Mouse (Mus musculus) limb, embryonic 13.5 days (tissue): ENCODE measurements at regions not wholly inside any gene's neighbourhood (a gene's known extent, or its start where the extent isn't known, plus 50 kb on each side); places are given as distances from the start of the nearest gene placed in this dataset.

ENCODE experiments used
- ATAC-seq: fragments of 200-750 bp; cut with Nextera tagmentation; 2 replicates; pipeline ENCODE4 v1.8.0; 2017; ENCODE audit warnings: low read depth, moderate number of reproducible peaks, moderate TSS enrichment; ENCODE audit not compliant: low FRiP score
- H3K27ac ChIP-seq: fragments of 300-500 bp; sonication (generic); 2 replicates; pipeline ENCODE4 v1.5.1; 2015; ENCODE audit warnings: inconsistent platforms, mild to moderate bottlenecking, moderate library complexity
- H3K27me3 ChIP-seq: fragments of 300-500 bp; sonication (generic); 2 replicates; pipeline ENCODE4 v1.6.1; 2015; ENCODE audit warnings: mild to moderate bottlenecking, inconsistent platforms
- H3K36me3 ChIP-seq: fragments of 300-500 bp; sonication (generic); 2 replicates; pipeline ENCODE4 v1.6.1; 2015; ENCODE audit warnings: inconsistent platforms, mild to moderate bottlenecking, moderate library complexity
- H3K4me1 ChIP-seq: fragments of 300-500 bp; sonication (generic); 2 replicates; pipeline ENCODE4 v1.6.1; 2015; ENCODE audit warnings: inconsistent platforms
- H3K4me2 ChIP-seq: fragments of 300-500 bp; sonication (generic); replicated peaks from 2 replicates; pipeline ENCODE4 v1.6.1; 2015; ENCODE audit warnings: inconsistent platforms, mild to moderate bottlenecking, moderate library complexity
- H3K4me3 ChIP-seq: fragments of 300-500 bp; sonication (generic); 2 replicates; pipeline ENCODE4 v1.5.1; 2015; ENCODE audit warnings: moderate library complexity, mild to moderate bottlenecking, inconsistent platforms
- H3K9ac ChIP-seq: fragments of 300-500 bp; sonication (generic); 2 replicates; pipeline ENCODE4 v1.6.1; 2015; ENCODE audit warnings: mild to moderate bottlenecking, inconsistent platforms
- H3K9me3 ChIP-seq: fragments of 300-500 bp; sonication (generic); 2 replicates; pipeline ENCODE4 v1.6.1; 2016; ENCODE audit warnings: inconsistent platforms
- WGBS: fragments of 180-500 bp; shearing (Covaris S2); methylation state at CpG from one replicate; pipeline ENCODE4 v1.1.7; 2015; 5-methylcytosine and 5-hydroxymethylcytosine counted together

DNA sequence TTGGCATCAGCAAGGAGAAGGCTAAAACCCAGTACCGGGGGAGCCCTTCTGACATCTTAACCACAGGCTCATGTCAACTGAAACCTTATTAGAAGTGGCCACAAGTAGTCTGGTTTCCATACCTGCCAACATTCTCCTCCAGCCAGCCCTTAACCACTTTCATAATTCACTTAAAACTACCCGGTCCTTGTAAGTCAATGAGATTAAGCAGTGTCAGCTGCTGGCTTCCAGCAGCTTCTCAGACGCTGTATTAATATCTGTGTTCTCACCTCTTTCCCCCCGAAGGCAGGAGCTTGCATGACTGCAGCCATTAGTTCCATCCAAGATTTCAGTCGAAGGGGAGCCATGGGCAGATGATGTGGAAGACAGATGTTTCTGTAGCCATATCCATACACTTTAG is 530.6 kb upstream of the Nrp1 start:
- H3K9me3 ChIP-seq, result no peaks in the 10 kb centered on the region
- 0 out of 2 replicates have a peak, but pooled peaks cover 6% of the 10 kb centered on the region for H3K27me3 ChIP-seq
- H3K36me3 ChIP-seq, result no peaks in the 10 kb centered on the region
- 17% methylated on average over 5 of the region's 5 CpGs for WGBS
- H3K9ac ChIP-seq, result no peak overlapping the region
- H3K4me2 ChIP-seq, result no peak overlapping the region
- H3K4me1 ChIP-seq, result peaks cover 21% of the 10 kb centered on the region
- peak; percentile 55 for ATAC-seq
- no peak overlapping the region for H3K4me3 ChIP-seq
- H3K27ac ChIP-seq, result no peak overlapping the region

DNA sequence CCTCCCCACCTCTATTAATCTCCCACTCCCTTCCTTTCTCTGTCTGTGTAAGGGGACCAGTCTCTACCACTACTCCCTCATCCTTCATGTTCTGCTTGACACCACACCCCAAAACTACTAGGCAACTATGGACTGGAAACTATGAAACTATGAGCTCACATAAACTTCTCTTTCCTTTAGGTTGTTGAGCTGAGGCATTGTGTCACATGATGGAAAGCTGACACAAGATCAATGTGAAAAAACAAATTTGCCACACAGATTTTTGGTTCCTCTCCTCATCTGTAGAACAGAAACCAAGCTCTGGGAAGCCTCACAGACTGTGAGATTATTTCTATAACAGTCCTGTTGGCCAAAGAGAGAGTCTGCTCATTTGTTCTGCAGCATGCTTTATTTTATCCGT is 528.7 kb upstream of the Nrp1 start:
- H3K4me1 ChIP-seq, result peaks cover 21% of the 10 kb centered on the region
- no peaks in the 10 kb centered on the region for H3K36me3 ChIP-seq
- H3K4me2 ChIP-seq, result no peak overlapping the region
- 77% methylated on average over 1 of the region's 1 CpGs for WGBS
- H3K27ac ChIP-seq, result no peak overlapping the region
- H3K27me3 ChIP-seq, result no peaks in the 10 kb centered on the region
- H3K4me3 ChIP-seq, result no peak overlapping the region
- no peaks in the 10 kb centered on the region for H3K9me3 ChIP-seq
- no peak overlapping the region for H3K9ac ChIP-seq
- ATAC-seq, result no peak

DNA sequence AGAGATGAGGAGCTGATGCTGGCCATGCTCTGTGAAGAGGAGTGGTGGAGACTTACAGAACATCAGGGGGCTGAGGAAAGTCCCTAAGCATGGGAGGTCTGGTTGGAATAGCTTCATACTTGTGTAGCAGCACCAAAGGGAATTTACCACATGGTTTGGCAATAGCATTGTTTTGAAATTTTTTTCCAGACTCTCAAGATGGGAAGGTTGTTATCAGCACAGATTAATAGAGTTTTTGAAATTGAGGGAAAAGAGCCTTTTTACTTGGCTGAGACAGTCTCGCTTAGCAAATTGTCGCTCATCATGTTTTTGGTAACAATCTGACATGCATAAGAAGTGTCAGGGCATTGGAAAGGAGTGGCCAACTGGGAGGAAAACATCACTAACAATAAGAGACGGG is 524.4 kb upstream of the Nrp1 start:
- no peaks in the 10 kb centered on the region for H3K27me3 ChIP-seq
- 78% methylated on average over 3 of the region's 3 CpGs for WGBS

DNA sequence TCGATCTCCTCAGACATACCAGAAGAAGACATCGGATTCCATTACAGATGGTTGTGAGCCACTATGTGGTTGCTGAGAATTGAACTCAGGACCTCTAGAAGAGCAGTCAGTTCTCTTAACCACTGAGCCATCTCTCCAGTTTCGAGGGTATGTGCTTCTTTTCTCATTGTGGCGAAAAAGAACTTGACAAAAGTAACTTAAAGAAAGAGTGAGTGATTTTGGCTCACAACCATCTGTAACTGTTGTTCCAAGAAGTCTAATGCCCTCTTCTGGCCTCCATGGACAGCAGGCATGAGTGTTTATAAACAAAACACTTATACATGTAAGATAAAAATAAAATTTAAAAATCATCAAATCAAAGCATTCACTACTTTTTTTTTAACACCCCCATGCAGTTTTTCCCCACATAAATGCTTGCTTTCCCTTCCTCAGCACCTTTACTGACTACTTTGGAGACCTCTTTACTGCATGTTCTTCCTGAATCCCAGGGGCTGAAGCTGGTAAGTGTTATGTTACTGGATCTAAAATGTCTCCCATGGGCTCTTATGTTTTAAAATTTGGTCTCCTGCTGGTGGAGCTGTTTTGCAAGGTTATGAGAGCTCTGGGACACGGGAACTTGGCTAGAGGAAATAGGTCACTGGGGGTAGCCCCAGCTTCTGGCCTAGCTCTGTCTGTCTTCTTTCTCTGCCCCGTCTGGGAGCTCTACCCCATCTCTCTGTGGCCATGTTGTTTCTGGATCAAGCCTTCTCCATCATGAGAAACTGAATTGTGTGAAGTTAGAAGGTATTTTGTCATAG is 521.8 kb upstream of the Nrp1 start:
- Histone ChIP-seq H3K9me3 (no peaks in the 10 kb centered on the region), H3K4me3 (no peak overlapping the region), H3K4me2 (no peak overlapping the region), H3K4me1 (no peaks in the 10 kb centered on the region), H3K27me3 (no peaks in the 10 kb centered on the region), H3K36me3 (no peaks in the 10 kb centered on the region), H3K9ac (no peak overlapping the region), H3K27ac (no peak overlapping the region)
- ATAC-seq, result no peak
- 73% methylated on average over 6 of the region's 6 CpGs for WGBS

More for the DNA sequence above, 524.4 kb upstream of the Nrp1 start:
- Histone ChIP-seq H3K9ac (no peak overlapping the region), H3K4me2 (no peak overlapping the region), H3K4me3 (no peak overlapping the region), H3K27ac (no peak overlapping the region), H3K9me3 (no peaks in the 10 kb centered on the region), H3K4me1 (no peaks in the 10 kb centered on the region), H3K36me3 (no peaks in the 10 kb centered on the region)
- no peak for ATAC-seq

DNA sequence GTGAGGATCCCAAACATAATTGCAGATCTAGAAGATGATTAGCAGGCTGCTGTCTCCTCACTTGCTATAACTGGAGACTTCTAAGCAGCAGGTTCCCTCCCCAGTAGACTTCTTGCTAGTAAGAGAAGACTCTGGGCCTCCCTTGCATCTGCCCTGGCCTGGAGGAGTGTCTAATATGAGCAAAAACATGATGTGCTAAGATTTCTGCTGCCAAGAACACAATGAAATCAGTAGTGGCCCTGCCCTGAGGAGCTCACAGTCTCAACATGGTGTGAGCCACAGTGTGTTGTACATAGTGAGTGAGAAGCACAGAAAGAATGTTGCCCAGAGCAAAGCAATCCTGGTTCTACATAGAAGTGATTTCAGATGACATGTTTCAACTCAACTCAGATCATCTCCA is 520.1 kb upstream of the Nrp1 start:
- H3K9me3 ChIP-seq, result no peaks in the 10 kb centered on the region
- no peak for ATAC-seq
- no peak overlapping the region for H3K27ac ChIP-seq
- H3K4me3 ChIP-seq, result no peak overlapping the region
- H3K4me1 ChIP-seq, result no peaks in the 10 kb centered on the region
- no peak overlapping the region for H3K9ac ChIP-seq
- H3K27me3 ChIP-seq, result no peaks in the 10 kb centered on the region
- no peaks in the 10 kb centered on the region for H3K36me3 ChIP-seq
- H3K4me2 ChIP-seq, result no peak overlapping the region

DNA sequence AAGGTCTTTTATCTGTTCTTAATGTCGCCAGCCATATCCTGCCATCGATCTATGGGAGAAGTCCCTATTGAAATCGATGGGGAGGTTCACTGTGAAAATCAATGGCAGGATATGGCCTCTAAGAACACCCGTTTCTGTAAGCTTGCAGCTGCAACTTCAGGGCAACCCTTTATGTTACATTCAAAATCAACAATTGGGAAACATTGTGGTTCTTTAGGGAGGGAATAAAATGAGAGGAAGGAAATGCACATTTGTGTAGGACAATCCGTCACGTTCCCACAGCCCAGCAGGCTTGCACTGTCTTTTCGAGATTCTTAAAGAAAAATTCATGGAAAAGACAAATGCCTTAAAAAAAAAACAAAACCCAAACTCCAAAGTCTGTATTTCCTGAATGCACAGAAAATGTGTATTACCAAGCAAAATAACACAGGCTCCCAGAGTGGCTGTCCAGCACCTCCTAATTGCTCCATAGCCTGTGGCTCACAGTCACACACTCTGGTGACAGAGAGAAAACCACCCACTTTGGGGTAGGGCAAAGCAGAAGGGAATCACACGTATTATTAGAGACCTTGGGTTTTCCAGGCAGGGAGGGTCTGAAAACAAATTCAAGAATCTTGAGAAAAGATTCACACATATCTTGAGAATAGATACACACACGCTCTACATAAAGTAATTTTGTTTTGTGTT is 510.9 kb upstream of the Nrp1 start:
- Histone ChIP-seq H3K9me3 (no peaks in the 10 kb centered on the region), H3K9ac (no peak overlapping the region), H3K4me1 (no peaks in the 10 kb centered on the region), H3K36me3 (no peaks in the 10 kb centered on the region), H3K27me3 (no peaks in the 10 kb centered on the region), H3K4me3 (no peak overlapping the region), H3K27ac (no peak overlapping the region), H3K4me2 (no peak overlapping the region)
- 79% methylated on average over 9 of the region's 9 CpGs for WGBS
- no peak for ATAC-seq

DNA sequence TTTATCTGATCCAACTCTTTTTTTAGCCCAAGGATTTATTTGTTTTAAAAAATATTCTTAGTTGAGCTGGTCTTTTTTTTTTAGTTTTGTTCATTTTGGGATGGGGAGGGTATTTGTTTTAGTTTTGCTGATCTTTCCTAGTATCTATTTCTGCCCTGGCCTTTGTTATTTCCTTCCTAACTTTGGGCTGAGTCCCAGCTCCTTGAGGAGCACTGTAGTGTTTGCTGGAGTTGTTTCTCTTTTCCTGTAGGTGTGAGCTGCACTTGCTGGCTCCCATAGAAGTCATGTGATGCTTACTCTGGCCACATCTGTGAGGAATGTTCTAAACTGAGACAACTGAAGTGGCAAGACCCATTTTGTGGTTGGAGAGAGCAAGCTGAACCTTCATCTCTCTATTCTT is 508.5 kb upstream of the Nrp1 start:
- Histone ChIP-seq H3K4me2 (no peak overlapping the region), H3K27ac (no peak overlapping the region), H3K9ac (no peak overlapping the region), H3K9me3 (no peaks in the 10 kb centered on the region), H3K4me3 (no peak overlapping the region), H3K27me3 (no peaks in the 10 kb centered on the region), H3K36me3 (no peaks in the 10 kb centered on the region), H3K4me1 (no peaks in the 10 kb centered on the region)
- no peak for ATAC-seq

DNA sequence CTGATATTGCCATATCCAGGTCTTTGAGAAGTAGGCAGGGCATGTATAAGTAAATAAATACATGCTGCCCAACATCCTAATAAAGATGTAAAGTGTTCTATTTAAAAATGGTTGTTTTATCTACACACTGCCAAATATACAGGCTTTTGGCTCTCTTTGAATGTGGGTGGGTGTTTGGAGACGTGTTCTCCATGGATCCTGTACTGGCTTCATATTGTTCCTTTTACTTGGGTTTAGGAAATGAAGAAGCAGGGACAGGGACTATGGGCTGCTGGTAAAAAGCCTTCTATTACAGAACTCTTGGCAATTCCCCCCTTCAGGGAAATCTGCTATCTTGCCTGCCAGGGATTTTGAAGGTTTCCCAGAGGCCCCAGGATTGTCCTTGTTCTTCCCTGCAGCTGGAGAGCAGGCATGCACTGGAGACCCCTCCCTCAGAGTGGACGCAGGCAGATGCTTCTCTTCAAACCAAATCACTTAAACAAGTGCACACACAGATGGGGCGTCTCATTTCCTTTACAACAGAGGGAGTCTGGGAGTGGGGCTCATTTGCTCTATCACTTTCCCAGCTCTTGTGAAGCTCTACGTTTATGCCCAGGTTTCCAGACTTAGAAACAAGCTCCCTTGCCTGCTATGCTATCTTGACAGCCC is 502.6 kb upstream of the Nrp1 start:
- Histone ChIP-seq H3K4me2 (no peak overlapping the region), H3K9ac (no peak overlapping the region), H3K36me3 (no peaks in the 10 kb centered on the region), H3K4me1 (0 out of 2 replicates have a peak, but pooled peaks cover 2% of the 10 kb centered on the region), H3K27ac (no peak overlapping the region), H3K4me3 (no peak overlapping the region), H3K27me3 (no peaks in the 10 kb centered on the region), H3K9me3 (no peaks in the 10 kb centered on the region)
- ATAC-seq, result no peak
- 26% methylated on average over 4 of the region's 4 CpGs for WGBS

DNA sequence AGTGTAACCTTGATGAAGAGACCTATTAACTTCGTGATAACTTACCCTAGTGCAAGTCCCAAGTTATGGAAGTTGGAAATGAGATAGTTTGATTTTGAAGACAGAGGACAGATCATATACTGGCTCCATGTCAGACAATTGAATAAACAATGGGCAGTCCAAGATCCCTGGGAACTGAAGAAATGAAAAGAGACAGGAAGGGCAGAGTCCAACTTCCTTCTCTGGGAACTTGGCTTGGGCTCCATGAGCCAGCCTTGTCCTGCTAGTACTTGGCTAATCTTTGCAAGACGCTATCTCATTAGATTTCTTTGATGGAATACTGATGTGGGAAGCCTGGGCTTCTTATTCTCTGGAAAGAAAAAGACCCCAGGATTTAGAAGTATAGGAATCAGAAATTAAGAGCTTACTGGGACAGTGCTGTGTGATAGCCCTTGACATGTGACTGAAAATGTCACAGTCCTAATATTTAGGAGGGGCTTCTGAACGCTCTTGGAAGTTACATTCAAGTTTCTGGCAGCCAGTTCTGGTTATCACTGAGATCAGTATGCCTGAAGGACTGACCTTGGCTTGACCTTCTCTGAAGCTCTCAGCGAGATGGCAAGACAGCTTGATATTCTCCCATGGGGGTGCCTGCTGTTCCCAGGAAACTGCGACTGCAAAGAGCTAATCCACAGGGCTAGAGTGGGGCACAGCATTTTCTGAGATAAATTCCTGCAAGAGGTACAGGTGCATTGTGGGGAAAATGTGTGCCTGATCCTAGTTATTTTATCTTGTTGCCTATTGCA is 501.9 kb upstream of the Nrp1 start:
- 45% methylated on average over 5 of the region's 5 CpGs for WGBS
- H3K9ac ChIP-seq, result no peak overlapping the region
- 0 out of 2 replicates have a peak, but pooled peaks cover 2% of the 10 kb centered on the region for H3K4me1 ChIP-seq
- ATAC-seq, result no peak
- H3K36me3 ChIP-seq, result no peaks in the 10 kb centered on the region
- no peaks in the 10 kb centered on the region for H3K27me3 ChIP-seq
- no peak overlapping the region for H3K4me2 ChIP-seq
- no peak overlapping the region for H3K27ac ChIP-seq
- H3K9me3 ChIP-seq, result no peaks in the 10 kb centered on the region
- no peak overlapping the region for H3K4me3 ChIP-seq

DNA sequence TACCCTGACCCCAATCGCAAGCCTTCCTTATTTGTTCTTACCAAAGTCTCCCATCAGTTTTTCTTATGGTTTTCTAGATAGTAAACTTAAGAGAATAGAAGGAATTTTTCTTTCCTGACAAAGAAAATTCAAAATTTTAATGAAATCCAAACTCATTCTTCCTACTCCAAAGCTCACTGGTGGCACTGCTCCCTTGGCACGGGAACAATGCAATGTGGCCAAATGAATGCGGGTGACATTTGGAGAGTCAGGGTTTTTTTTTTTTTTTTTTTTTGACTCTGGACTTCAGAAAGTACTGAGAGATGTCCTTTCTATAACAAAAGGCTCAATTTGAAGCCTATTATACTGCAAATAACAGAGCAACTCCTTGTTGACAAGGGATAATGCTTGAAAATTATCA is 499.4 kb upstream of the Nrp1 start:
- Histone ChIP-seq H3K36me3 (no peaks in the 10 kb centered on the region), H3K4me3 (no peak overlapping the region), H3K9me3 (no peaks in the 10 kb centered on the region), H3K4me1 (0 out of 2 replicates have a peak, but pooled peaks cover 2% of the 10 kb centered on the region), H3K27me3 (no peaks in the 10 kb centered on the region), H3K27ac (no peak overlapping the region), H3K4me2 (no peak overlapping the region), H3K9ac (no peak overlapping the region)
- ATAC-seq, result no peak
- WGBS, result 88% methylated on average over 3 of the region's 3 CpGs

DNA sequence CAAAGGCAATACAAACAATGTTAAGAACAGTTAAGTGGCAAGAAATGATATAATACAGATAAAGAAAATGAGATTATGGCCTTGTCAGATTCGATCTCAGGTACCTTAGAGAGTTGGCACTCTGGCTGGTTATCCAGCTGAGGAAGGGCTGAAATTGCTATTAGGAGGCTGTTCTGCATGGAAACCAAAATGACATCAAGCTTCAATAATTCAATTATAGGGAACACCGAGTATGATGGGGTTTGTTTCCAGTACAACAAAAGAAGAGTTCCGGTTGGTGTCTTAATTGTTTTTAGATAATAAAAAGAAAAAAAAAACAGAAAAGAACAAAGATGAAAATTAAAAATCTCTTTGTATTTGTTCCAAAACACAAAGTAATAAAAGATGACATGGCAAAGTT is 498.0 kb upstream of the Nrp1 start:
- Histone ChIP-seq H3K9me3 (no peaks in the 10 kb centered on the region), H3K9ac (no peak overlapping the region)
- WGBS, result 86% methylated on average over 3 of the region's 3 CpGs

DNA sequence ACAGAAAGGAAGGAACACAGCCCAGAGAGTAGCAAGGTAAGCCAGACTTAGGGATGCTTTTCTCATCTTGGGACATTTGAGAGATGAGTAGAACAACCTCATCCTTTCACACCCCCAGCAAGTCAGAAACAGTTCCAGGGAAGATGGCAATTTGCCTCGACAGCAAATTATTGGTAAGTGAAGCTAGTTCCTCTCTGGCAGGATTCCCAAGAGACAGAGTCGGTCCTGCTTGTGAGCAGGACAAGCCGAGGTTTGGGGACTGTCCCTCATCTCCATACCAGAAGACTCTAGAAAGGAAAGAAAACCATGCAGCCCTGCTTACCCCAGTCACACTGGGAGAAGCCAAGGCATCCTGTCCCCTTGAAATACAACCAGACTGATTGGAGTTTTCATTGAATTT is 497.5 kb upstream of the Nrp1 start:
- H3K4me1 ChIP-seq, result 0 out of 2 replicates have a peak, but pooled peaks cover 1% of the 10 kb centered on the region
- H3K4me2 ChIP-seq, result no peak overlapping the region
- no peak overlapping the region for H3K27ac ChIP-seq
- no peaks in the 10 kb centered on the region for H3K36me3 ChIP-seq
- H3K27me3 ChIP-seq, result no peaks in the 10 kb centered on the region
- no peak overlapping the region for H3K9ac ChIP-seq
- H3K4me3 ChIP-seq, result no peak overlapping the region
- no peaks in the 10 kb centered on the region for H3K9me3 ChIP-seq
- 62% methylated on average over 3 of the region's 3 CpGs for WGBS
- no peak for ATAC-seq

More for the DNA sequence above, 498.0 kb upstream of the Nrp1 start:
- ATAC-seq, result no peak
- Histone ChIP-seq H3K36me3 (no peaks in the 10 kb centered on the region), H3K27me3 (no peaks in the 10 kb centered on the region), H3K4me3 (no peak overlapping the region), H3K27ac (no peak overlapping the region), H3K4me1 (0 out of 2 replicates have a peak, but pooled peaks cover 2% of the 10 kb centered on the region), H3K4me2 (no peak overlapping the region)
